Mouse (Mus musculus) CH12F3 (cell line): ENCODE results near the gene Lyrm7.
"Not testable (repeated sequence)": the region's sequence is repeated elsewhere in the genome, so short reads cannot be mapped to it uniquely, and the experiment has no call there.

Experiments used
- in situ Hi-C: fragments of 300-500 bp; cut with MboI; formaldehyde crosslinking; loops from 2 replicates; pipeline ENCODE4 v1.14.3; 2020; ENCODE audit warnings: low sequenced_read_pairs

The Lyrm7 gene

GRCm38 (mm10) chr11:54860256-54861038 lies at the start of gene Lyrm7:
Lyrm7 (minus strand) TSS chr11:54860916.
- in situ Hi-C loops, result loop anchor here (10.0 kb wide), 1 partner anchor 156 kb away; no protein-coding TSS in a partner anchor

DNA sequence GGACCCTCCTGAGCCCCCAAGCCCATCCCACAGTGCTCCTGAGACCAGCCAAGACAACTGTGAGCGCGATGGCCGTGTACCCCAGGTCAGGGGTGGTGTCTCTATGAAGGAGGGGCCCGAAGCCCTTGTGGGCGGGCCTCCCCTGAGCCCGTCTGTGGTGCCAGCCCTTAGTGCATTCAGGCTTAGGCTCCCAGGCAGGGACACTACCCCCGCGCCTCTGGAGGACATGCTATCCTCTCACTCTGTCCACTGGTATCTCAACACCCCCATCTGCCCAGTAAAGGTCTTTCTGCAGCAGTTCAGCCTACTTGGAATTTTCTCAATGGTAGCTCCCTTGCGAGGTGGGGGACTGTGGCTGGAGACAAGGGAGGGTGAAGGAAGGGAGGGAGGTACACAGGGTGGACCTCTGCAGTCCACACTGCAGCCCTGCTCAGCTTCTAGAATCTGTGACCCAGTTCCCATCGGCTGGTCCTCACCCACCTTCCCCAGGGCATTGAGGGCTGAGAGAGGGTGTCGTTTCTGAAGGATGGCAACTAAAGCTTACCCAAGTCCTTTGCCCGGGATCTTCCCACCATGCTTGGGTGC lies 49.5 kb upstream of the Lyrm7 start:
- in situ Hi-C loops, result no loop called here

GRCm38 (mm10) chr11:54909273-54909672 lies 48.6 kb upstream of the Lyrm7 start:
- in situ Hi-C loops, result no loop called here

GRCm38 (mm10) chr11:54907259-54907658 lies 46.5 kb upstream of the Lyrm7 start:
- in situ Hi-C loops, result no loop called here

- in situ Hi-C loops, result no loop called here
Observed at GRCm38 (mm10) chr11:54906466-54906865, 45.8 kb upstream of the Lyrm7 start.

DNA sequence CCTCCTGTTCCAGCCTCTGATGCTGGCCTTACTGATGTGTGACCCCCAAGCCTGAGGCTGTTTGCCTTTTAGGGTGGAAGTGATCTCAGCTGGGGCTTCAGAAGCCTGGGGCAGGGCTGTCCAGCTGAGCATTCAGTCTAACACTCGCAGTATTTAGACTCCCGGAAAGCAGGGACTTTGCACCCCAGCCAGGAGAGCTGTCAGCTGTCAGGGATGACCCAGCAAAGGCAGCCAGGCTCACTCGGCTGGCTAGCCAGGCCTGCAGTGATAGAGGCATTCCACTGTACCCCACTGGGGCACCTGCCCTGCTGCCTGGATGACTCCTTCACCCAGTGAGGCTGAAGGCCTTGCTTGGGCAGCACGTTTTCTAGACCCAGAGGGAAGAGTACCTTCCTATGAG lies 45.2 kb upstream of the Lyrm7 start:
- in situ Hi-C loops, result no loop called here

DNA sequence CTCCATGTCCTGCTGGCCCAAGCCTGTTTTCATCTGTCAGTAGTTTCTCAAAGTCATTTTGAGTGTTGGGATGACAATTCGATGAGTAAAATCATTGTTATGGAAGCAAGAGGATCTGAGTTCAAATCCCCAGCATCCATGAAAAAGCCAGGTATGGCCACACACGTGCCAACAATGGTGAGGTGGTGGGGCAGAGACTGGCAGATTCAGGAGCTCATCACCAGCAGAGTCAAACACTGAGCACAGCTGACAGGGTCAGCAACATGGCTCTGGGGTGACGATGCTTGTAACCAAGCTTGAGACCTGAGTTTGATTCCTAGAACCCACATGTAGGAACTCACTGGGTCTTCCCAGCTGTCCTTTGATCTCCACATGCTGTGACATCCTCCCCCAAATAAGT lies 44.4 kb upstream of the Lyrm7 start:
- in situ Hi-C loops, result no loop called here

- in situ Hi-C loops, result no loop called here
Observed at GRCm38 (mm10) chr11:54903940-54904706, 43.4 kb upstream of the Lyrm7 start.

DNA sequence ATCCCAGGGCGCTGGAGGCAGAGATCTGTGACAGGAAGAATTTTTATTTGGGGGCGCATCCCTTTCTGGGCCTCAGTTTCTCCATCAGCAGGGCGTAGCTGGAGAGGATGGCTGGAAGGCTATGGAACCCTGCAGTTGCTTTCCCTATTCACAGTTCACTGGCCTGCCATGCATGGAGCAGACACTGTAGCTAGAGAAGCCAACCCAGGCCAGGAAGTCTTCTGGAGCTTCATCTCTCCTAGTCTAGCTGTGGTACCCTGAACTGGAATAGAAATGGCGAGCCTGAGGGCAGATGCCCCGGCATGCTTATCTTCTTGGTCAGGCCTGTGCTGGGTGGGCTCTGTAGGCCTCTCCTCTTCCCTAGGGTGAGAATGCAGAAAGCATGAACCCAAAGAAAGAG lies 42.6 kb upstream of the Lyrm7 start:
- in situ Hi-C loops, result no loop called here

DNA sequence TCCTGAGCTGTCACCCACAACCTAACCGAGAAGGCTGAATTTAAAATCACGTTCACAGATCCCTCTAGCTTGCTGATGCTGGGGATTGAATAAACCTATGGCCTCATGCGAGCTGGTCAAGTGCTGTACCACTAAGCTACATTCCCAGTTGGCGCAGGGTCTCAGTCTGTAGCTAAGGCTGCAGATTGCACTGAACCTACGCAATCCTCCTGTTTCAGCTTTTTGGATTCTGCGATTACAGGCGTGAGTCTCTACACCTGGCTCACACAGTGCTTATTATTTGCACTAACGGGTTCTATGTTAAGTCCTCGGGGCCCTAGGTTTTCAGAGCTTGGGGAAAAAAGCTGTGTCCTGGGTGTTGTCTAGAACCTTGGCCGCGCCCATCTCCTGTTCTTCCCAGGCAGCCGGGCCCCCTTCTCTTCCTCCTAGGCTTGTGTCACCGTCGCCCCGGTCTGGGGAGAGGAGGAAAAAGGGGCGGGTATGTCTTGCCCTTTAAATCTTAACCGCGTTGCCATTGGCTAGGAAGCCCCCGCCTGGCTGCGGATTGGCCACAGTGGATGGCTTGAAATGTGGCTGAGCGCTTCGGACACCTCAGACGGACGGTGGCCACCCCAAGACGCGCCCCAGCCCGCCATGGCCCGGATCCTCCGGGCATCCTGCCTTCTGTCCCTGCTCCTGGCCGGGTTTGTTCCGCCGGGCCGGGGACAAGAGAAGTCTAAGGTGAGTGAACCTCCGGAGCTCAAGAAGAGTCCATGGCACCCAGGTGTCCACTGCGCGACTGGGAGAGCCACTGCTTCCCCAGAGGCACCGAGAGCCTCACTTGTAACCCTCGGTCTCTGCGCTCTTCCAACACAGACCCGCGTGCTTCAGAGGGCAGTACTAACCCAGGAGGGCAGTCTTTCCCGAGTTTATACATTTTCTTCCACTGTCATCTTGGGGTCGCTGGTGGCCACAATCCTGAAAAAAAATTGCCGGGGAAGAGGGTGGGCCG lies 41.9 kb upstream of the Lyrm7 start, which contains the start of gene Gpx3:
Gpx3 (plus strand) TSS at position 121 of the 991 bp plus-strand sequence.
- in situ Hi-C loops, result no loop called here

- in situ Hi-C loops, result no loop called here
Observed at GRCm38 (mm10) chr11:54899657-54900056, 38.9 kb upstream of the Lyrm7 start.

DNA sequence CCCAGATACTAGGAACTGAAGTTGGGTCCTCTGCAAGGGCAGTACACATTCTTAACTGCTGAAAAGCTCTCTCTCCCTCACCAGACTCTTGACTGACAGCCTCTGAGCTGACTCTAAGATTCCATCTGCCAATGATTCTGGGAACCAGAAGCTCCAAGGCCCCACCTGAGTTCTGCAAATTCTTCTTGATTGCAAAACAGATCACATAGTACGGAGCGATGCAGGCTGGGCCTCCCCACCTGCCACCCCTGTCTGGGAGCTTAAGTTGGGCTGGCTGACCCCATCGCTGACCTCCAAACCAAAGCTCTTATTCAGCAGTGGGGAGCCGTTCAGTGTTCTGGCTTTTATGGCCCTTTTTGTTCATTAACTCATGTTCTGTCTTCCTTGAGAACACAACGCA lies 36.8 kb upstream of the Lyrm7 start:
- in situ Hi-C loops, result no loop called here

GRCm38 (mm10) chr11:54896646-54897045 lies 35.9 kb upstream of the Lyrm7 start:
- in situ Hi-C loops, result not testable (repeated sequence)

GRCm38 (mm10) chr11:54894589-54894988 lies 33.9 kb upstream of the Lyrm7 start:
- in situ Hi-C loops, result no loop called here

DNA sequence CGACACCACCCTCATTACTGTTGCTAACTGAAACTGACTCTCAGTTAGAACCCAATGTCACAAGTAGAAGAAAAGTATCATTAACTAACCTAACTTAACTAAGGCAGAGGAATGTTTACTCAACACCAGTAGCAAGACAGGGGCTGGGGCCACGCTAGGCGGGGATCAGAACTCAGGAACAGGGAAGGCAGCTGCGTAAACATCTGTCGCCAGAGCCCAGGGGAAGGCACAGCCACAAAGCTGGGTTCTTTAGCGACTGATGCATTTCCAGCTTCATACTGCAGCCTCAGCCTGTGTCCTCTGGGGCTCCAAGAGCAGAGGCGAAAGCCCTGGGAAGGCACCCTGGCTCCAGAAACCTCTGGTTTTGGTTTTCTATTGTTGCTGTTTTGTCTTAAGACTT lies 31.4 kb upstream of the Lyrm7 start:
- in situ Hi-C loops, result no loop called here

DNA sequence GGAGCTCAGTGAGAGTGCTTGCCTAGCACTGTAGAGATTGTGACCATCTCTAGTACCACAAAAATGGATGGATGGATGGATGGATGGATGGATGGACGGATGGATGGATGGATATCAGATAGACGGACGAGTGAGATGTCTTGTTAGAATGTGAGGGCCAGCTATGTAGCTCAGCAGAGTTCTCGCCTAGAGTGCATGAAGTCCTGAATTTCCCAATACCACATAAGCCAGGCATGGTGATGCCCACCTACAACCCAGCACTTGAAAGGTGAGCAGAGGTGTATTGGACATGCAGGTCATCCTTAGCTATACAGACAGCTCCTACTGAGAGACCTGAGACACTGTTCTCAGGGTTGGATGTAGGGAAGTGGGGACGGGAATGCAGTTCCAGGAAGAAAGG lies 30.6 kb upstream of the Lyrm7 start:
- in situ Hi-C loops, result no loop called here

- in situ Hi-C loops, result loop anchor here (10.0 kb wide), 1 partner anchor 97 kb away; no protein-coding TSS in a partner anchor
Observed at GRCm38 (mm10) chr11:54887927-54888326, 27.2 kb upstream of the Lyrm7 start.

DNA sequence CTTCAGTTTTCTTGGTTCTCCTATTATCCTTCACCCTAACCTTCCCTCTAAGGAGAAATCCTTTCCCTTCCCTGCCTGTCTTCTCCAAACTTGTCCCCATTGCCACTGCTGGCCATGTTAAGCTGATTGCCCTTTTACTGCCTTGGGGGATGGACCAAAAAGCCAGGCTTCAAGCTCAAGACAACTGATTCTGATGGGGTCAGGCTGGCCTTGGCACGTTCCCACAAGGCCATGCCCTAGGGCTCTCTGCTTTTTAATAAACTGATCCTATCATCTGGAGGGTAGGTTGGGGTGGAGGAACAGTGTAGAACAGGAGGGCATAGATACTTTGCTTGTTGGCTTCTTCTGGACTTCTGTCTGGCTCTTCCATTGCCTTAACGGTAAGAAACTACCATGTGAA lies 24.7 kb upstream of the Lyrm7 start:
- in situ Hi-C loops, result loop anchor here (10.0 kb wide), 1 partner anchor 99 kb away; no protein-coding TSS in a partner anchor

- in situ Hi-C loops, result loop anchor here (10.0 kb wide), 1 partner anchor 100 kb away; no protein-coding TSS in a partner anchor
Observed at GRCm38 (mm10) chr11:54884937-54885336, 24.2 kb upstream of the Lyrm7 start.

- in situ Hi-C loops, result loop anchor here (10.0 kb wide), 1 partner anchor 100 kb away; no protein-coding TSS in a partner anchor
Observed at GRCm38 (mm10) chr11:54884197-54884828, 23.6 kb upstream of the Lyrm7 start.
